Mouse (Mus musculus): ENCODE data around the gene Gm20390.

DNA sequence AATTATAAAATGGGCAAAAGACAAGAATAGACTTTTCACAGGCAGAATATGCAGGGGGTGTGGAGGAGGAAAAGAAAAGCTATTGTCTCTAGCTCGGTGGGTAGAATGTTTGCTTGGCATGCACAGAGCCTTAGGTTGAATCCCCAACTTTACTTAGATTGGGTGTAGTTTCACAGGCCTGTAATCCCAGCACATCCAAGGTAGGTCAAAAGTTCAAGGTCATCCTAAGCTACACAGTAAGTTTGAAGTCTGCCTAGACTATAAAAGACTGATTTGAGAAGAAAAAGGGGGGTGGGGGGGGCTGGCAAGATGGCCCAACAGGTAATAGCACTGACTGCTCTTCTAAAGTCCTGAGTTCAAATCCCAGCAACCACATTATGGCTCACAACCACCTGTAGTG lies 1.7 kb upstream of the Gm20390 start:
- TF ChIP-seq CTCF (IDR thresholded peaks at IDR 0.05; ENCODE audit: low read depth): no peak
- no peak for TF ChIP-seq EP300 (optimal IDR thresholded peaks at IDR 0.05)

Data from stomach, postnatal 0 days (tissue).